Mouse (Mus musculus) retina, embryonic 14.5 days (tissue): Measurements from ENCODE around the gene Slc38a3.

Experiments
- DNase-seq: peaks from one replicate; pipeline ENCODE4 v3.0.0-alpha.2; 2015; ENCODE audit warnings: low spot score

Gene Slc38a3

DNA sequence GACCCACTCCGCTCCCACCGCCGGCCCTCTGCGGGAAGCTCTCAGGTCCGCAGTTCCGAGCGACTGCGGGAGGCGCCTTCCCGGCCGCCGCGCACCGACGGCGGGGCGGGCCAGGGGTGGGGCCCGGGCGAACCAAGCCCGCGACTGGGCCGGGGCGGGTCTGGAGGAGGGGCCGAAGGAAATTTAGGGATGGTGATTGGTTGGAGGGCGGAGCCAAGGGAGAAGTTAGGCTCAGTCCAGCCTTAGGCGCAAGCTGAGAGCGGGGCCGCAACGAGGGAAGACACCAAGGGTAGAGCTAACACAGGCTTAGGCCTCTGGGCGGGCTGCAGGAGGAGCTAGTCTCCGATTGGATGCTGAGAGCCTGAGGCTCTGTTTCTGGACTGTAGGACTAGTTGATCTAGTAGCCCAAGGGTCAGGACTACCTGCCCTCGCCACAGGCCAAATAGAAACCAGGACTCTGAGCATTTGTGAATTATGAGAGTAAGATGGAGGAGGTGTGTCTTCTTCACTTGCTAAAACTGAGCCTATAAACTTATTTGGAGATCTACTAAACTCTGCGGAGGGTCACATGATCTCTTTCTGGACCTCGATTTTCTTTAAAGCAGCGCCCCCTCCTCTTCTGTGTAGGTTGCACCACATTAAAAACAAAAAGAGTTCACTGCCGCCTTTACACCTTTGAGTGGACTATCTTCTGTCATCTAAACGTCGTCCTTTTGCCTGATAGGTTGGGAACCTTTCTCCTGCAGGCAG, 33.9 kb downstream of the Slc38a3 start, which contains the start of gene Gnai2:
Gene Gnai2 (minus strand): TSS at position 89 of the 750 bp plus-strand sequence.
- peak; percentile 94 for DNase-seq

DNA sequence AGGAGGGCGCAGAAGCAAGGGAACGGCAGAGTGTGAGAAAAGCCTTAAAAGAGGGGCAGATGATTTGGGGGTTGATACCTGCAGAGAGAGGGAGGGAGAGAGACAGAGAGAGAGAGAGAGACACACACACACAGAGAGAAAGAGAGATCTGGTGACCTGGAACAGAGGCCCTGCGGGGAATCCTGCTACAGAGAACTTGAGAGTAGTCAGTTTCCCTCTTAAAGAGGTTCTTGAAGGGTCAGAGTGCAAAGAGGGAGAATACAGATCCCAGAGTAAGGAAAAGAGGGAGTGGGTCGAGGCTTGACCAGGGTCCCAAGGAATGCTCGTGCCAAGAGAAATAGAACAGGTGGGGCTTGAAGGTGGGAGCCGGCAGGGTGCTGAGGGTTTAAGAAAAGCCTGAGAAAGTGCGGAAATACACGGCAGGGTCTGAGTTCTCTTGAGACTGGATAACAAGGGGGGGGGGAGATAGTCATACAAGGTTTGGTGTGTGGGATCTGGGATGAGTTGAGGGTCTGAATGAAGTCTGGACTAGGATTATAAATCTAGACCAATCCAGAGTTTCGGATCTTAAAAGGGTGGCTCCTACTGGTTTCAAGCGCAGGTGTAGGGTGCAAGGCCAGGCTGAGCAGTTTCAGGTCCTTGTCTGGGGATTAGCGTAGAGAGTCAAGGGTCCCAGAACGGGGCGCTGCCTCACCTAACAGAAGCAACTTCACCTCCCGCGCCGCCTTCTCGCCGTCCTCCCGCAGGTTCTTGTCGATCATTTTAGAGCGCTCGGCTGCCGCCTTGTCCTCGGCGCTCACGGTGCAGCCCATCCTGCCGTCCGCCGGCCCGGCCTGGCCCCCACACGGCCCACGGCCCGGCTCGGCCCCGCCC, 34.7 kb downstream of the Slc38a3 start:
- no peak for DNase-seq

DNA sequence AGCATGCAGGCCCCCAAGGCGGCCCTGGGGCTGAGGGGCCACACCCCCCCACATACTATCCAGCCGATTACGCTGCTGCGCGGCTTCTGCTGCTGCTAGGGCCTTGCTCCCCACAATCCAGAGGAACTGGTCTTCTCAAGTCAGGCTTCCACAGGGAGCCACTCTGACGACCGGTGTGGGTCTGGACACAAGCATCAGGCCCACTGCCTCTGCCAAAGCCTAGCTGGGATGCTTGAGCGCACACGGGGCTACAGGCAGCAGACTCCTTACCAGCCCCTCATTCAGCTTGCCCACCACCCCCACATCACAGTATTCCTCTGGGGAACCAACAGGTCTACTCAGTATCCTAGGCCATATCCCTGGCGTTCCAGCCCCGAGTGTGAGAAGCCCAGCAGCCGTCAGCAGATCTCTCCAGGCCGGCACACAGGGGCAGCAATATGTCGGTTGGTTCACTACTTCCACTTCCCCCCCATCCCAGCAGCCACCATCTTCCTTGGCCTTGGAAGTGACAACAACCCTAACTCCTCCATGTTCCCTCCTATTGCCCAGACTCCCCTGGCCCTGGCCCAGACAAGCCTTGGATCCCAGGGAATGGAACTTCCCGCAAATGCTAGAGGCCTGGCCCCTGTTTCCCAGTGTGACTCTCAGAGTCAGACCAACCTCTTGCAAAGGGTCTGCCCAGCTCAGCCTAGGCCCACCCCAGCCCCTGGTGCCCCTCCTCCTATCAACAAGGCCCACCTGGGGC, 35.5 kb downstream of the Slc38a3 start:
- no peak for DNase-seq

DNA sequence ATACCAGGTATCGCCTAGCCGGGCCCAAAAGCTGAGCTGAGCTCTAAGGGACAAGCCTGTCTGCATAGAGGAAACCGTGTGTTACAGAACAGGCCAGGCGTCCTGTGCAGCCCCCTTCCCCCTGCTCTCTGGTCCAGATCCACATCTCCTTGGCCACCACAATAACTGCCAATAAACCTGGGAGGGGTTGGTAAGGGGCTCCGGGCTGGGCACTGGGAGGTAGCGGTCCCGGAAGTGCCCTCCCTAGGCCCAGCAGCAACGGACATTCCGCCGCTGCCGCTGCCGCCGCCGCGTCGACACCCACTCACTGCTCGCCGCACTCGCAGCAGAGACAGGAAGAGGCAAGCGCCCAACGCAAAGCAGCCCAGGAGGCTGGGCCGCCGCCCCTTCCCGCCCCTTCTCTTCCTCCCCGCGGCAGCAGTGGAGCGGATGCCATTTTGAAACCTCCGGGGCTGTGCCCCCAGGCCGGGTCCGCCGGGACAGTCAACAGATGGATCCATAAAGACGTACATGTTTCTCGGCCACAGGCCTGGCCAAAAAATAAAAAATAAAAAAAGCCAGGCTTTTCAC, 36.2 kb downstream of the Slc38a3 start:
- DNase-seq, result peak; percentile 70

DNA sequence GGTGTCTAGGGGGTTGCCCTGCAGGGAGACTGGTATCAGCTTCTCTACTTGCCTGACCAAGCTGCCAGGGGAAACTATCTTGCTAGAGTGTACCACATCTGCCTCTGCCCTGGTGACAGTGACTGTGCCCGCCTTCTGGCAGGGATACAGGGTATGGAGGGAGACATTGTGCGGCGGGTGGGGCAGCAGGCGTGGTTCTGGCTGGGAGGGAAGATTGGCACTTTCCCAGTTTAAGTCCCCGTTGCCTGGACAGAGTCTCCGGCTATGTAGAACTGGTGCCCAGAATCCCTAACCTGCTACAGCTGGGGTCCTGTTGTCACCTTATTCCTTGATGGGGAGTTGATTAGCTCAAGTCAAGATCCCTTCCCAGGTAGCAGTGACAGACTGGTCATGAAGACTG, 36.9 kb downstream of the Slc38a3 start:
- DNase-seq, result no peak

DNA sequence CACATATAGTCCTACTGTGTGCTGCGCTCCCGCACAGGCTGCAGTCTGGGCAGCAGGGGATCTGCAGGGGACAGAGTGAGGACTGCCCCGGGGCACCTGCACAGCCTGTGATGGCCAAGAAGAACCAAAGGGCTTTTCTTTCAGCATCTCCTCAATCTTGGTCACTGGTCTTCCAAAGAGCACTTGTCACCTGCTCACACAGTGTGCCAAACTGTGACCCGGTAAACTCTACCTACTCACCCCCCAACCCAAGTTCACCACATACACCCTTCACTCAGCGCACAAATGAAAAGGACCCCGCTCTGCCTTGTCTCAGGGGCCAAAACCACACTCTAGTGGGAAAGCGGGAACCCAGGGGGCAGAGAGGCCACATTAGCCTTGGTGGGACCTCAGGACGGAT, 37.5 kb downstream of the Slc38a3 start:
- DNase-seq, result no peak

DNA sequence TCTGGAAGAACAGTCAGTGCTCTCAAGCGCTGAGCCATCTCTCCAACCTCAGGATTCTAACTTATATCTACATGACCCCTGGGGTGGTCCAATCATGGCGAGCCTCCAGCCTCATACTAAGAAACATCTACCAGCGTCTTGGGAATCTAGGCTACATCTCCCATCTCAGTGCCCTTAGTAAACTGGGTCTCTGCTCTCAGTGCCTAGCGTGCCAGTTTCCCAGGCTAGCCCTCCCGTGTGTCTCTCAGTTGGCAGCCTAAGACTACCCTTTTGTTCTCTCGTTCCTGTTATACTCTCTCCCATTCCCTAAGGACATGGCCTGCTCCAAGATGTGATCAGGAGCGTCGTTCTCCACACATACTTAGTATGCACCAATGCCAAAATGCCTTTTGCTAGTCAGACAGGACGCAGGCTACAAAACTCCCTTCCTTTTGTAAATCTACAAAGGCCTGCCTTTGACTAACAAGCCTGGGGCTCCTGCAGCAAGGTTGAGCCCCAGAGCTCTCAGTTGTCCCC, 38.0 kb downstream of the Slc38a3 start:
- DNase-seq, result no peak

DNA sequence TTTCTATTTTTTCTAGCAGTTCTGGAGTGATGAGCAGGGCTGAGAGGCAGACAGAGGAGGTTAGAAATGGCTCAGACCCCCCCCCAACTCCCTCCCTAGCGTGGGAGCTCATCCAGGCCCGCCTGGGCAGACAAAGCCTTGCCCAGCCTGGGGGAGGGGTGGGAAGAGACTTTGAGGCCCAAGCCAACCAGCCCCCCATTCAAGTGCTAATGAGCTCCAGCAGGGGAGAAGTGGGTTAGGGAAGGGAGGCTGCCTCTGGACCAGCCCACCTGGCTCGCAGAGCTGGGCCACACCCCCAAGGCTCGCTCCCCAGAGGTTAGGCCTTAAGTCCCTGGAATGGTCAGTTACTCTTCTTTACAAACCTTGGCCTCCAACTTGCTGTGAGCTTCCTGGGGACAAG, 38.8 kb downstream of the Slc38a3 start:
- peak; percentile 82 for DNase-seq

DNA sequence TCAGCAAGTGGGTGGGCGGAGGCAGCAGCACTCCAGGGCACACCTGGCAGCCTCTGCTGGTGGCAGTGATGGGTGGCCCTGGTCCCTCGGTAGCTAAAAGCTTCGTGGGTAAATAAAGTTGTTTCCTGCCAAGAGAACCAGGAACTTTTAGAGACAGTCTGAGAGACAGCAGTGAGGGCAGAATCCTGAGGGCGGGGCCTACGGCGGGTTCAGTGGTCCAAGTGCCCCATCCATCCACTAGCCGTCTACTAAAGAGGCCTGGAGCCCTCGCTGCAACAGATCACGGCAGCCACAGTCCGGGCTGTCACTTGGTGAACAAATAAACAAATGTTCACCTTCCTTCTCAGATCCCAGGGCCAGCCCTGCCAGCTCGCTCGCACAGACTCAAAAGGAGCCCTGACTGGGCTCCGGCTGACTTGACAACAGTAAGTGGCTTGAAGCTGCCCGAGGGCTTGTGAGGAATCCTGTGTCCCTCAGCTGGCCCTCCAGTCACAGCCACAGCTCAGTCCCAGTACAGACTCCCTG, 39.4 kb downstream of the Slc38a3 start:
- DNase-seq, result peak; percentile 50

DNA sequence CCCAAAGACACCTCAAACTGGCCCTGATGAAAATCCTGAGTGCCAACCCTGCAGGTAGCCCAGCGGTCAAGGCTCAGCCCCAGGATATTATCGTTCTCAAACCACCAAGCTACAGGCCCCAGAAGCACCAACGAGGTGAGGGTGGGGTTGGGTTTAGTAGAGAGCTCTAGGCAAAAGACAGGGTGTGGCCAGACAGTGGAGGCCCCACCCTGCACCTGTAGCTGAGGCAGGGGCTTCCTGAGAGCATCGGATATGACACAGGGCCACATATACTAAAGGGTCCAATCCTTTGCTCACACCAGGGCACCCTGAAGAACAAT, 40.0 kb downstream of the Slc38a3 start:
- DNase-seq, result no peak

DNA sequence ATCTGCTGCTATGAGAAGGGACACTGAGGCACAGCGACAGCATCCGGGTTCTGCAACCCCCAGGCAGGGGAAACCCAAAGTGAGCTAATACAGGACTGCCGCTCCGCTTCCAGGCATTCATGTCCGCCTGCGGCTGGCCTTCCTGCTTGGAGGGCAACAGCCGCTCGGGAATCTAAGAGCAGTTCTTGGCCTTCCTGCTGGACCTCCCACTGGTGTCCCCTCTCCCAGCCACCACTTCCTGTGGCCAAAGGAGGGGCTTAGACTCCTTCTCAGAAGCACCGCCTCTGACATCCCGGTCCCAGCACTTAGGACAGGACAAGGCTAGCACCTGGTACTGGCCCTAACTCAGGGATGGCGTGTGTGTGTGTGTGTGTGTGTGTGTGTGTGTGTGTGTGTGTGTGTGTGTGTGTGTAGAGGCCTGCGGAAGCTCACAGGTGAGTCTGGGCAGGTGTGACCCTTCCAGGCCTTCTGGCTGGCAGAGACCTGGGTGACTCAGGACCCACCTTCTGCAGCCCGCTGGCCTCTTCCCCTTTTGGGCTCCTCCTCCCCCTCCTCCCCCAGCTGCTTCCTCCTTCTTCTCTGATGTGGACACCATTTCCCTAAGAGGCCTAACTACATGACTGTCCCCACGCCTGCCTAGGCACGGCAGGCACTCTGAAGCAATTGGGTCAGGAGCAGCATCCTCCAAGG, 40.5 kb downstream of the Slc38a3 start:
- no peak for DNase-seq

DNA sequence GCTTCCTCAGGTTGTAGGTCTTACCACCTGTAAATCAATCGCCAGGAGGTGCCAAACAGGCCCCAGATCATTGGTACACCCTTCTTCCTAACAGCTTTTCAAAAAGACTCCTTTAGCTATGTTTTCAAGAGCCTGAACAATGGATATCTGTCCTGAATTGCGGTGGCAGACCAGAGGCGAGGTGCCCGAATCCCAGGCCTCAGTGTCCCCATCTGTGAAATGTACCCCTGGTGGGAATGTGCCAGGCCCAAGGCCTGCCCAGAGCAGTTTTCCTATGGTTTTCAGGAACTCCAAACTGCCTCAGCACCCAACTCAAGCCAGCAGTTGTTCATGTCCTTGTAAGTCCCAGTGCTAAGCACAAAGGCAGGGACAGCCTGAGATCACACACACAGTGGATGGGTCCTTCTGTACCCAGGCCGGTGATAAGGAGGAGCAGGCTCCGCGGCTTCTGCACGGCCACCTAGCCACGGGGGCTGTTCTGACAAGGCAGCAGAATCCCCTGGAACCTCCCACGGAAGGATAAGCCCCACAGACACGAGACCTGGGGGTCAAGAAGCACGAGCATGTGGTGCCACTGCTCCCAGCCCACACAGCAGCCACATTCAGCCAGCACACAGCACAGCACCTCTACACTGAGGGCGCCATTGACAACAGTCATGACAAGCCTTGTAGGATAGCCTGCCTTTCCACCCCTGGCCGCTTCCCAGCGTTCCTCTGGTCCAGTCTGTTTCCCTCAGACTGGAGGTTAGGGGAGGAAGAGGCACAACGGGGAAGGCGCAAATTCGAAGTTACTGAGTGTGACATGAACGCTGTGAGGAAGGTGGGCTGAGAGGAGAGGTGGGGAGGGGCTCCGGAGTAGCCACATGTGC, 41.7 kb downstream of the Slc38a3 start:
- DNase-seq, result no peak

DNA sequence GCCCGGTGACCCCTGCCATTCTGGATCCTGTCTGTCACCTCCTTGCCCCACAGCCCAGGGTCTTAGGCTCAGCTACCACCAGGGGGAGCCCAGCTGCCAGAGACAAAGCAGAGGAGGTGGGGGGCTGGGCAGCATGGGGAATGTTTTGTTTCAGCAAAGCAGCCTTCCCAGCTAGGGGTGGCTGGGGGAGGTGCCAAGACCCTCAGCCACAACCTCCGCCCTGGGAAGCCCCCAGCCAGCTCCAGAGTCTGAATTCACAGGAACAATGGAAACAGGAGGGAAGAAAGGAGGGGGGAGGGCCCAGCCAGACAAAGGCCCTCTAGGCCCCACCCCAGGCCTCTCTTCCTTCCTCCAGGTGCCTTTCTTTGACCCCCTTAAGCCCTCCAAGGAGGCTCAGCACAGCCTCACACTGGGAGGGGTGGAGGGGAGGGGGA, 42.5 kb downstream of the Slc38a3 start:
- peak; percentile 97 for DNase-seq

DNA sequence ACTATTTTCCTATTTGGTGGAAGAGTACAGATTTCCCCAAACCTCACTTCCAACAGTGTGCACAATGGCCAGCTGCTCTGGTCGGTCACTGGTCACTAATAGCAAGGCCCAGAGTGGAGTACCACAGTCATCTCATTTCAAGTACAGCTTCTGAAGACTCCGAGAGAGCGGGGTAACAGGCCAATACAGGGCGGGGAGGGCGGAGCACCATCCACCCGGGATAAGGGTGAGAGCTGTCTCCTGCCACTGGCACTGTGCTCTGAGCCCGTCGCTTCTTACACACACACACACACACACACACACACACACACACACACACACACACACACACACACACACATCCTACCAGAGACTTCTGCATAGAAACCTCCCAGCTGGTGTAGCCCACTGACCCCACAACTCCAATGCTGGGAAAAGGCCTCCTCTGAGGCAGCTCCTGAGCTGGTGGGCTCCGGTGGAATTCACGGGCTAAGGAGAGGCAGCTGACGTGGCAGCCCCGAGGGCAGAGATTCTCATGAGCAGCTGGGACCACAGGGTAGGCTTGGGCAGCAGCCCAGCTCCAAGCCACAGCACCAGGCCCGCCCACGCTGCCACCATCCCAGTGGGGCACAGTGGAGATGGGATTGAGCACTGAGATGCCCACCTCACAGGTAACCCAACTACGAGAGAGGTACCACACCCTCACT, 43.0 kb downstream of the Slc38a3 start:
- DNase-seq, result no peak

DNA sequence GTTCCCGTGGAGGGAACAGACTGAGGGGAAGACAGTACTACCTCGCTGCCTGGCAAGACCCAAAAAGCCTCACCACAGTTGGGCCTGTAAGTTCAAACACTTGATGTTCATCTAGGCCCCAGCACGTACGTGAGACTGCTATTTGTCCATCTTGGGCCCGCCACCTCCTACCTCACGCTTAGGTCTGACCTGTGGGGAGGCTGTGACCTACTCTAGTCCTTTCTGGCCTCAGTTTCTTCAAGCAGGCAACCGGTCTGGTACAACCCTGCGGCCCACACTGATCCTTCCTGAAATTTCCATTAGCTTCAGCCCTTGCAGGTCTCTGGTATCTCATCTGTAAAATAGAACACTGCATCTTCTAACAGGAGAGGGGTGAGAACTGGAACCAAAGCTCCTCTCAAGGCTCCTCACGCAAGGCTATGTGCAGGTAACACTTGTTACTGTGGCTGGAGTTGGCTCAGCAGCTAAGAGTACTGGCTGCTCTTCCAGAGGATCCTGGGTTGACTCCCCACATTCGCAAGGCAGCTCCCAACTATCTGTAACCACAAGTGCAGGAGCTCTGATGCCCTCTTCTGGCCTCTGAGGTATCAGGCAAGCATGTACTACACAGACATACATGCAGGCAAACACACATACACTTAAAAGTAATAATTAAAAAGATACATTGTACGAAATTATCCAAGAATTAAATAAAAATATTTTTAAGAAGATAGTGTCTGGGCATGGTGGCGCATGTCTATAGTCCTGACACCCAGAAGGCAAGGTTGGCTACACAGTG, 43.8 kb downstream of the Slc38a3 start:
- no peak for DNase-seq

DNA sequence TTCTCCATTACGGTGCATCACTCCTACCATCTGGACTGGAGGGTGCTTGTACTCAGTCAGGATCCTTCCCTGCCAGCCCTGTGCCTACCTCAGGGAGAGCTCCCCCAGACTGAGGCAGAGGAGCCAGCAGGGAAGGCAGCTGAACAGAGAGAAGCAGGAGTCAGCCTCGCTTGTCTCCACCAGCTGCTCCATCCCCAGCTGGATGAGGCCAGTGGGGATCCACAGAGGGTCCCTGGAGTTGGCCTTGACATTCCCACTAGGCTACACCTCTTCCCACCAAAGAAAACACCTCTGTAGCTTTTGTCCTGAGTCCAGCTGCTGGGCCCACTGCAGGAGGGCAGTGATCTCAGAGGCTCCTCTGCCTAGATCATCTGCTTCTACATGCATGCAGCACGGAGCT, 44.4 kb downstream of the Slc38a3 start:
- no peak for DNase-seq

DNA sequence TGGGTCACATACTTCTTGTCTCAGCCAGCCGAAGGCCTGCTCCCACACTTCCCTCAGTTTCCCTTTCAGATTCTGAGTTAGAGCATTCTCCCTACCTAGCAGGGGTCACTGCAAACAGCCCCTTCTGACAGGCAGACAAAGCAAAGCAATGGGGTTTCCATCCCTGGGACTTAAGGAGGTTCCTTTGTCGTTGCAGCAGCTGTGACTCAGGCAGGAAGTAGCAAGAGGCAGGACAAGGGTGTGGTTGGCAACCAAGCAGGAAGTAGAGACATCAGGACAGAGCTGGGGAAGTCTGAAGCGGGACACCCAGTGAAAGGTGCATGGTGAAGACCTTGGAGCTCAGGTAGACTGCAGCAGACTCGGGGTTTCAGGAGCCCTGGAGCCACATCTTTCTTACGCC, 44.8 kb downstream of the Slc38a3 start:
- no peak for DNase-seq

DNA sequence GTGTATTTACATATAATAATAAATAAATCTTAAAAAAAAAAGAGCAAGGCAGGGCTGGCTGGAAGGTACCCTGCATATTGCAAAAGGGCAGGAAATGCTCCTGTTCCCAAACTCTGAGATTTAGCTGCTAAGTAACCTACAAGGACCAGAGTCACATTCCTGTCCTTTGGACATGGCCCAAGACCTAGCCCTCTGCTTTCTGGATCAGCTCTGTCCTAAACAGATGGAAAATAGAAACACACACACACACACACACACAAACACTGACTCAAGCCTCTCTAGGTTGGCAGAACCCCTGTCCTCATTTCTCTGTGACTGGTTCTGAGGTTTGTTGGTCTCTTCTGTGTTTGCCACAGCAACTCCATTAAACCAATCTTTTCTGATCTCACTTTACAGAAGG, 48.4 kb downstream of the Slc38a3 start:
- DNase-seq, result no peak

DNA sequence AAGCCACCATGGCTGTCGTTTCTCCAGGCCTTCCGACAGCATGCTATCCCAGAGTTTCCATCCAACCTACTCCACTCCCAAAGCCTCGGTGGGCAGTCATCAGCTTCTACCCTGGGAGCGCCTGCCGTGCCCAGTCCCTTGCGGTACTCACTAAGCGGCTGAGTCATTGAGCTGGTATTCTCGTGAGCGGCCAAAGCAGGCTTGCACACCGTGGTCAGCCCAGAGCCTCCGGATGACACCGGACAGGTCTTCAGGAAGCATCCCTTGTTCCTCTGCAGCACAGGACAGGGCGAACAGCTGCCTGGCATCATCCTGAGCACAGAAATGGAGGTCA, 49.8 kb downstream of the Slc38a3 start:
- DNase-seq, result no peak
